Mouse (Mus musculus) brain, embryonic 14.5 days (tissue): Measurements from ENCODE around the gene Zc3h4.

Experiments
- CTCF ChIP-seq: fragments of 200-500 bp; IDR thresholded peaks from 2 replicates; pipeline ENCODE4 v1.5.1; 2012; ENCODE audit warnings: inconsistent platforms, mild to moderate bottlenecking, moderate library complexity, borderline replicate concordance; ENCODE audit not compliant: insufficient read depth, insufficient read length; ENCODE audit errors: extremely low read depth
- POLR2A ChIP-seq: fragments of 200-500 bp; IDR thresholded peaks from 2 replicates; pipeline ENCODE4 v1.6.1; 2012; ENCODE audit warnings: mild to moderate bottlenecking, inconsistent platforms, borderline replicate concordance; ENCODE audit not compliant: poor library complexity, insufficient read depth, insufficient read length, severe bottlenecking; ENCODE audit errors: extremely low read depth

DNA sequence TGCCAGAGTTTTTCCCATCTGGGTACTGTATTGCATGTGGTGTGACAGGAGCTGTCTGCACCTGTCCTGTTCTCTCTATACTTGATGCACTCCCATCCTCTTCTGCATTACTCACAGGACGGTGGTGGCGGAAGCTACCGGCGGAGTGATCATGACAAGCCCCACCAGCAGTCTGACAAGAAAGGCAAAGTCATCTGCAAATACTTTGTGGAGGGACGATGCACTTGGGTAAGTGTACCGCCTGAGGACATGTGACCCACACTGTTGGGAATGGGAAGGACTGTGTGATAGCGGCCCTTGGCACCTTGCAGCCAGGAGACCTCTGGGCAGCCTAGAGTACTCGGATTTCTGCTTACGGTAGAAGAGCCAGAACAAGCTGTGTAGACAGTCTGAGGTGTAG is 23.0 kb downstream of the Zc3h4 start:
- TF ChIP-seq CTCF (no peak), POLR2A (no peak)
